Mouse (Mus musculus) small intestine, adult 2 months (tissue): ENCODE results near the gene Hcrt. TPM values are rescaled to one million over a fixed set of nuclear protein-coding genes. Genes with fewer than 3 reads are reported as not detected.
A peak's percentile ranks its signal among the peaks of the same experiment; 100 is the strongest.

ENCODE experiments used
- H3K27ac ChIP-seq: fragments of 200-500 bp; 2 replicates; pipeline ENCODE4 v1.5.1; 2012; ENCODE audit warnings: low read depth, low read length, control low read depth, inconsistent platforms; ENCODE audit not compliant: insufficient read depth
- H3K27me3 ChIP-seq: fragments of 200-500 bp; 2 replicates; pipeline ENCODE4 v1.6.1; 2012; ENCODE audit warnings: mild to moderate bottlenecking, moderate library complexity, low read length, inconsistent platforms; ENCODE audit not compliant: control insufficient read depth, insufficient read depth
- H3K36me3 ChIP-seq: fragments of 200-500 bp; 2 replicates; pipeline ENCODE4 v1.6.1; 2012; ENCODE audit warnings: mild to moderate bottlenecking, low read length, control low read depth, inconsistent platforms; ENCODE audit not compliant: control insufficient read depth, insufficient read depth
- H3K4me1 ChIP-seq: fragments of 200-500 bp; 2 replicates; pipeline ENCODE4 v1.6.1; 2012; ENCODE audit warnings: low read length, inconsistent platforms, mixed read lengths; ENCODE audit not compliant: control insufficient read depth, insufficient read depth, insufficient read length
- H3K4me3 ChIP-seq: fragments of 200-500 bp; 2 replicates; pipeline ENCODE4 v1.5.1; 2012; ENCODE audit warnings: low read depth, mild to moderate bottlenecking, control low read depth, inconsistent platforms, low read length, moderate library complexity
- CTCF ChIP-seq: fragments of 200-500 bp; IDR thresholded peaks from 2 replicates; pipeline ENCODE4 v1.5.1; 2012; ENCODE audit warnings: low read depth, mild to moderate bottlenecking, control low read depth, inconsistent platforms, low read length, moderate library complexity, mixed read lengths; ENCODE audit not compliant: insufficient replicate concordance, insufficient read length; ENCODE audit errors: extremely low read depth
- POLR2A ChIP-seq: fragments of 200-500 bp; IDR thresholded peaks from 2 replicates; pipeline ENCODE4 v1.6.1; 2012; ENCODE audit warnings: low read depth, mild to moderate bottlenecking, control low read depth, inconsistent platforms, low read length, moderate library complexity
- WGBS: fragments of 180-500 bp; shearing (Covaris S2); methylation state at CpG from one replicate; pipeline ENCODE4 v1.1.7; 2018; 5-methylcytosine and 5-hydroxymethylcytosine counted together
- polyA plus RNA-seq: library from polyadenylated mRNA; depleted of rRNA; stranded (reverse); fragments of >200 nt; gene quantifications from 2 replicates; pipeline ENCODE4 v1.2.3, GENCODE M21; 2012

The Hcrt gene
- polyA plus RNA-seq, 1 experiment, result not detected

- TF ChIP-seq CTCF, result no peak
- TF ChIP-seq POLR2A, result no peak
- 90% methylated on average over 15 of the region's 15 CpGs for WGBS
- Histone ChIP-seq H3K4me3 (no peak overlapping the region), H3K27ac (no peak overlapping the region), H3K36me3 (peaks cover 35% of the 10 kb centered on the region), H3K4me1 (no peaks in the 10 kb centered on the region), H3K27me3 (no peaks in the 10 kb centered on the region)
Measured at GRCm38 (mm10) chr11:100781763-100782475, 19.2 kb upstream of the Hcrt start.

DNA sequence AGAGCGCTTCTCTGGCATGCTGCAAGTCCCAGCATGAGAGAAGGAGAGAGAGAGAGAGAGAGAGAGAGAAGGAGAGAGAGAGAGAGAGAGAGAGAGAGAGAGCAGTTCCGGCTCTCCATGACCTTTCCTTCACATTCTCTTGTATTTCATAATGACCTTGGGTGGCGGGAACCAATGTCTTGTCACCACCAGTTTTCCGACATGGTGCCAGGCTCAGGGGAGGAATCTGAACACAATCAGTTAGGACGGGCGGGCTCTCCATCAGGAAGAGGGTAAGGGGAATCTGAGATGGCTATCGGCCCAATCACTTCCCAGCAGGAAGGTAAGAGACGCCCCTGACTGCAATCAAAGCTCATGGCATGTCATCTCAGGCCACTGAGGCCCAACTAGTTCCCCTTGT is 17.5 kb upstream of the Hcrt start:
- Histone ChIP-seq H3K27me3 (no peaks in the 10 kb centered on the region), H3K36me3 (peaks cover 29% of the 10 kb centered on the region), H3K4me1 (no peaks in the 10 kb centered on the region), H3K27ac (no peak overlapping the region), H3K4me3 (no peak overlapping the region)
- TF ChIP-seq POLR2A (no peak), CTCF (no peak)
- WGBS, result 87% methylated on average over 8 of the region's 8 CpGs

DNA sequence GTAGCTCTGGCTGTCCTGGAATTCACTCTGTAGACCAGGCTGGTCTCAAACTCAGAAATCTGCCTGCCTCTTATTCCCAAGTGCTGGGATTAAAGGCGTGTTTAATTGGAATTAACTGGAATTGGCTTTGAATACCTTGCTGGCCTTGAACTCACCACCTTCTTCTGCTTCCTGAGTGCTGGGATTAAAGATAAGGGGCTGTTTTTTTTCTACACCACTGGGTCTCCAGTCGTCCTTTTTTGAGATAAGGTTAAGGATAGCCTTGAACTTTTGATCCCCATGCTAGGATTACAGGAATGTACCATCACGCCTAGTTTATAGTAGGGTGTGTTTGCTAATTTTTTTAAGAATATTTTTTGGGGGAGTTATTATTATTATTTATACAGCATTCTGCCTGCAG is 15.3 kb upstream of the Hcrt start:
- Histone ChIP-seq H3K4me1 (no peaks in the 10 kb centered on the region), H3K36me3 (peaks cover 20% of the 10 kb centered on the region), H3K27ac (no peak overlapping the region), H3K27me3 (no peaks in the 10 kb centered on the region), H3K4me3 (no peak overlapping the region)
- TF ChIP-seq CTCF, result no peak
- TF ChIP-seq POLR2A, result no peak
- 60% methylated on average over 3 of the region's 3 CpGs for WGBS

GRCm38 (mm10) chr11:100775921-100776320 is 13.2 kb upstream of the Hcrt start:
- Histone ChIP-seq H3K4me3 (no peak overlapping the region), H3K27ac (no peak overlapping the region)
- 86% methylated on average over 10 of the region's 10 CpGs for WGBS

DNA sequence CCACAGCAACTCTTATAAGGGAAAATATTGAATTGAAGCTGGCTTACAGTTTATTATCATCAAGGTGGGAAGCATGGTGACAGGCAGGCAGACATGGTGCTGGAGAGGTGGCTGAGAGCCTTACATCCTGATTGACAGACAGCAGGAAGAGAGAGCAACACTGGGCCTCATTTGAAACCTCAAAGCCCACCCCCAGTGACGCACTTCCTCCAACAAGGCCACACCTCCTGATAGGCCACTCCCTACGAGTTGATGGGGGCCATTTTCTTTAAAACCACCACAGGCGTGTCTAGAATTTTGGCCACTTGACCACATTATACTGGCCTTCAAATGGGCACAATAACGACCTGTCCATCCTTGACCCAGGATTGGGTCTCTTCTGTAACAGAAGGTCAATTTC is 11.5 kb upstream of the Hcrt start:
- H3K4me3 ChIP-seq, result no peak overlapping the region
- WGBS, result 79% methylated on average over 4 of the region's 4 CpGs
- H3K4me1 ChIP-seq, result peaks cover 10% of the 10 kb centered on the region
- no peak for TF ChIP-seq CTCF
- no peak for TF ChIP-seq POLR2A
- H3K36me3 ChIP-seq, result no peaks in the 10 kb centered on the region
- H3K27me3 ChIP-seq, result no peaks in the 10 kb centered on the region
- H3K27ac ChIP-seq, result no peak overlapping the region

More at GRCm38 (mm10) chr11:100775921-100776320, 13.2 kb upstream of the Hcrt start:
- Histone ChIP-seq H3K27me3 (no peaks in the 10 kb centered on the region), H3K36me3 (peaks cover 2% of the 10 kb centered on the region; the same call in 1 of the 2 replicates), H3K4me1 (peaks cover 4% of the 10 kb centered on the region; the same call in 1 of the 2 replicates)
- no peak for TF ChIP-seq POLR2A
- TF ChIP-seq CTCF, result no peak

GRCm38 (mm10) chr11:100770646-100771408 is 8.1 kb upstream of the Hcrt start, which contains the start of gene Ghdc:
Gene Ghdc, minus strand, starts transcription at chr11:100770957.
- Histone ChIP-seq H3K4me1 (peaks cover 10% of the 10 kb centered on the region), H3K36me3 (no peaks in the 10 kb centered on the region), H3K27me3 (no peaks in the 10 kb centered on the region), H3K27ac (peak within 1 kb of the TSS; percentile 35), H3K4me3 (peak within 1 kb of the TSS; percentile 65)
- 9% methylated on average over 17 of the region's 17 CpGs for WGBS
- TF ChIP-seq POLR2A (peak; percentile 34; the same call in 1 of the 2 replicates), CTCF (no peak)

DNA sequence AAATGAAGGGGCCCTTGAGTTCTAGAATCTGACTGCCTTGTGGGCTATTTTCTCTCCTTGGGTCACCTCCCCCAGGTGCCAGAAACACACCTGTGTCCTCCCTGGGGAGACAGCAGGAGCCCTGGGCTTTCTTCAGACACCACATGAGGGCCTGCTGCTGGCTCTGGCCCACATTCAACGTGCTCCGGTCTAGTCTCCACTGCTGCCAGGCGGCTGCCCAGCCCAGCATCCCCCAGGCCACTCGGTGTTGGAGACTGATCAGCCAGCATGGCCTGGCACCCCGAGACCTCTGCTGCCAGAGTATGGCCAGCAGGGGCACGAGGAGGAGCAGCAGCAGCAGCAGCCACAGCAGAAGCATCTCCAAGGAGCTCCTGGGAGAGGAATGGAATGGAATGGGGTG is 7.2 kb upstream of the Hcrt start:
- 54% methylated on average over 6 of the region's 6 CpGs for WGBS
- H3K4me3 ChIP-seq, result peak overlapping the region; percentile 65
- H3K36me3 ChIP-seq, result no peaks in the 10 kb centered on the region
- no peaks in the 10 kb centered on the region for H3K27me3 ChIP-seq
- peaks cover 10% of the 10 kb centered on the region for H3K4me1 ChIP-seq
- TF ChIP-seq POLR2A (no peak), CTCF (no peak)
- H3K27ac ChIP-seq, result no peak overlapping the region
